Mouse (Mus musculus) heart, adult 2 months (tissue): ENCODE measurements around the gene Trim38. TPM values are rescaled to one million over a fixed set of nuclear protein-coding genes. Genes with fewer than 3 reads are reported as not detected.
"Not testable (repeated sequence)": the region's sequence is repeated elsewhere in the genome, so short reads cannot be mapped to it uniquely, and the experiment has no call there.

ENCODE experiments used
- DNase-seq, 2 experiments: peaks; one replicate each; pipeline ENCODE4 v3.0.0; 2021
- H3K27ac ChIP-seq: fragments of 200-600 bp; 2 replicates; pipeline ENCODE4 v1.8.1; 2022
- H3K27me3 ChIP-seq: fragments of 200-500 bp; 2 replicates; pipeline ENCODE4 v1.6.1; 2012; ENCODE audit warnings: mild to moderate bottlenecking, low read length, inconsistent platforms, mixed read lengths; ENCODE audit not compliant: control insufficient read depth, insufficient read depth
- H3K36me3 ChIP-seq: fragments of 200-500 bp; 2 replicates; pipeline ENCODE4 v1.6.1; 2012; ENCODE audit warnings: low read length, inconsistent platforms; ENCODE audit not compliant: control insufficient read depth, insufficient read depth
- H3K4me1 ChIP-seq: fragments of 200-500 bp; 2 replicates; pipeline ENCODE4 v1.6.1; 2011; ENCODE audit warnings: low read length; ENCODE audit not compliant: control insufficient read depth, insufficient read depth
- H3K4me3 ChIP-seq: fragments of 200-600 bp; 2 replicates; pipeline ENCODE4 v1.8.1; 2022
- H3K79me2 ChIP-seq: fragments of 200-500 bp; replicated peaks from 2 replicates; pipeline ENCODE4 v1.6.1; 2012; ENCODE audit warnings: mild to moderate bottlenecking, inconsistent platforms, low read length, moderate library complexity, mixed read lengths; ENCODE audit not compliant: control insufficient read depth, insufficient read depth
- H3K9ac ChIP-seq: fragments of 200-500 bp; 2 replicates; pipeline ENCODE4 v1.6.1; 2012; ENCODE audit warnings: low read depth, mild to moderate bottlenecking, control low read depth, inconsistent platforms, low read length, mixed read lengths
- CTCF ChIP-seq: fragments of 200-600 bp; IDR thresholded peaks from 2 replicates; pipeline ENCODE4 v1.8.1; 2022; ENCODE audit warnings: antibody characterized with exemption, mild to moderate bottlenecking, moderate library complexity
- EP300 ChIP-seq: fragments of 200-500 bp; IDR thresholded peaks from 2 replicates; pipeline ENCODE4 v1.6.1; 2011; ENCODE audit warnings: low read depth, low read length, control low read depth; ENCODE audit not compliant: insufficient read depth
- POLR2A ChIP-seq: fragments of 200-500 bp; IDR thresholded peaks from 2 replicates; pipeline ENCODE4 v1.6.1; 2011; ENCODE audit warnings: mild to moderate bottlenecking, low read depth, low read length, control low read depth; ENCODE audit not compliant: insufficient read depth
- WGBS: fragments of 180-500 bp; shearing (Covaris S2); methylation state at CpG from one replicate; pipeline ENCODE4 v1.1.7; 2018; 5-methylcytosine and 5-hydroxymethylcytosine counted together
- intact Hi-C: fragments of 180-260 bp; cut with DNase I; formaldehyde crosslinking; loops from one replicate; pipeline ENCODE4 v1.15.1; 2025
- polyA plus RNA-seq: library from polyadenylated mRNA; depleted of rRNA; stranded (reverse); fragments of >200 nt; gene quantifications from 2 replicates; pipeline ENCODE4 v1.2.3, GENCODE M21; 2012
- total RNA-seq, 2 experiments: library from RNA; stranded (reverse); gene quantifications; 2 replicates each; pipeline ENCODE4 v1.2.3; 2021

The Trim38 gene
- total and polyA plus RNA-seq, 3 experiments, result 0.08 to 0.11 TPM; not detected in 1

DNA sequence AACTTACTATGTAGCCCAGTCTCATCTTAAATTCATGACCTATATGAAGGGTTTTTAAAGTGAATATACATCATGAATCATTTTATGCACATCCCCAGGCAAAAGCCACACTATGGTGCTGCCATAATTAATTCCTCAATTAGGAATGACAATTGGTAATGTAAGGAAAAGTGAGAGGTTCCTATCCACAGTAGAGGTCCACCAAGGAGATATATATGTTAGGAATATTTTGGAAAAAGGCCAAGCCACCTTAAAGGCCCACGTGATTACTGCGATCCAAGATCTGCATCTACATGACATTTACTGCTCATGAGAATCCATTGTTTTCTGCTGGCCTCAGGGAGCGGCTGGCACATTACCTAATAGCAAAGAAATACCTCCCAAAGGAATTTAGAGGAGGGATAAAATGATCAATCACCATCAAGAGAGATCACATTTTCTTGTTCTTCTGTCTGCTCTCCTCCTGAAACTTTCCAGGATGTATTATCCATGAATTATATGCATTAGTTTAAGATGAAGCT, 10.4 kb upstream of the Trim38 start:
- no peak for DNase-seq
- H3K36me3 ChIP-seq, result peaks cover 2% of the 10 kb centered on the region
- intact Hi-C loops, result no loop called here
- WGBS, result 89% methylated on average over 3 of the region's 3 CpGs
- no peak overlapping the region for H3K4me3 ChIP-seq
- H3K27me3 ChIP-seq, result no peaks in the 10 kb centered on the region
- no peak overlapping the region for H3K27ac ChIP-seq
- H3K9ac ChIP-seq, result no peak overlapping the region
- H3K79me2 ChIP-seq, result no peaks in the 10 kb centered on the region
- H3K4me1 ChIP-seq, result peaks cover 1% of the 10 kb centered on the region
- no peak for TF ChIP-seq POLR2A
- no peak for TF ChIP-seq EP300
- no peak for TF ChIP-seq CTCF

DNA sequence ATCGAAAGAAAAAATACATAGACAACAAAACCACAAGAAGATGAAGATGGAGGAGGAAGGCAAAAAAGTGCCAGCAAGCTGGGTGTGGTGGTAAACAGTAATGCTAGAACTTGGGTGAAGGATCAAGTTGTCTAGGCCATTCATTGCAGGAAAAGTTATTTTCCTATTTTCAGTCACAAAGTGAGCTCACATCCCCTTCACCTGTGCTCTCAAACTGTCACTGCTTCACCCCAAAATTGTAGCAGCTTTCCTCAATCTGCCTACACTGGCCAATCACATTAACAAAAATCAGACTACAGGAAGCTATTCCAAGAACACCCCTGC, 9.8 kb upstream of the Trim38 start:
- H3K36me3 ChIP-seq, result peaks cover 2% of the 10 kb centered on the region
- no peak overlapping the region for H3K9ac ChIP-seq
- no peak overlapping the region for H3K27ac ChIP-seq
- H3K27me3 ChIP-seq, result no peaks in the 10 kb centered on the region
- H3K4me3 ChIP-seq, result no peak overlapping the region
- DNase-seq, result no peak
- peaks cover 1% of the 10 kb centered on the region for H3K4me1 ChIP-seq
- WGBS, result 55% methylated on average over 1 of the region's 1 CpGs
- no peak for TF ChIP-seq EP300
- TF ChIP-seq CTCF, result no peak
- no peak for TF ChIP-seq POLR2A
- no peaks in the 10 kb centered on the region for H3K79me2 ChIP-seq
- intact Hi-C loops, result loop anchor here (5.0 to 10.0 kb wide), 2 partner anchors 338 to 395 kb away; partner anchors contain the start of genes Abt1 and Zfp322a

GRCm38 (mm10) chr13:23760240-23760971, 9.3 kb upstream of the Trim38 start:
- Histone ChIP-seq H3K9ac (peak overlapping the region; percentile 67; the same call in 1 of the 2 replicates), H3K27ac (peak overlapping the region; percentile 59), H3K27me3 (no peaks in the 10 kb centered on the region), H3K36me3 (peaks cover 2% of the 10 kb centered on the region), H3K4me1 (peaks cover 1% of the 10 kb centered on the region), H3K79me2 (no peaks in the 10 kb centered on the region), H3K4me3 (peak overlapping the region; percentile 56)
- WGBS, result 5% methylated on average over 23 of the region's 27 CpGs
- no peak for TF ChIP-seq CTCF
- TF ChIP-seq EP300, result no peak
- no peak for TF ChIP-seq POLR2A
- intact Hi-C loops, result loop anchor here (5.0 to 10.0 kb wide), 2 partner anchors 338 to 396 kb away; partner anchors contain the start of genes Abt1 and Zfp322a
- no peak for DNase-seq

DNA sequence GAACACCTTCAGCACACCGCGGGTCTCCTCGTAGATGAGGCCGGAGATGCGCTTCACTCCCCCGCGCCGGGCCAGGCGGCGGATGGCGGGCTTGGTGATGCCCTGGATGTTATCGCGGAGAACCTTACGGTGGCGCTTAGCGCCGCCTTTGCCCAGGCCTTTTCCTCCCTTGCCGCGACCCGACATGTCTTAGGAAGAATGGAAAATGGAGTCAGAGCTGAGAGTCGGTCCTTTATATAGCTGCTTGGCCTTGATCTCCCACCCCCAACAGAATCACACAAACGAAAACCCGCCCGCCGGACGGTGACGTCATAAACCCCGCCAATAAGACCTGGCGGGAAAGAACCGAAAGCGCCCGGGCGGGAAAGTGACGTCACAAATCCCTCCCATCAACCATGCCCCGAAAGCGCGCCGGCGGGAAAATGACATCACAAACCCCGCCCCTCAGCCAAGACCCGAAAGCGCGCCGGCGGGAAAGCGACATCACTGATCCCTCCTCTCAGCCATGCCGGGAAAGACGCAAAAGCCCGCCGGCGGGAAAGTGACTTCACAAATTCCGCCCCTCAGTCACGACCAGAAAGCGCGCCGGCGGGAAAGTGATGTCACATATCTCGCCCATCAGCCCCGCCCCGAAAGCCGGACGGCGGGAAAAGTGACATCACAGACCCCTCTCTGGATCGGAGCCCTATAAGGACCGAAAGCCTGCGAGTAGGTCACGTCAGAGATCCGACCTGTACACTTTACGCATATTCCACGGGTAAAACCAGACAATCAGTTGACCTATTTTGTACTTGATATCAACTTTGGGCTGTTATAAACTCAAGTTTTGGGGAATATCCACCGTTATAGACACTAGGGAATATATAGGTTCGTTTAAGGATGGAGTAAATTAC, 8.5 kb upstream of the Trim38 start, which contains the start of gene Hist1h4a:
Gene Hist1h4a (minus strand): TSS at position 259 of the 893 bp plus-strand sequence.
- peaks cover 2% of the 10 kb centered on the region for H3K36me3 ChIP-seq
- no peaks in the 10 kb centered on the region for H3K27me3 ChIP-seq
- TF ChIP-seq EP300, result 0 out of 2 replicates have a peak, but pooled peaks have one; percentile 41
- peak; percentile 89 for TF ChIP-seq POLR2A
- TF ChIP-seq CTCF, result no peak
- no peaks in the 10 kb centered on the region for H3K79me2 ChIP-seq
- under 1% methylated on average over 62 of the region's 72 CpGs for WGBS
- peaks cover 1% of the 10 kb centered on the region for H3K4me1 ChIP-seq
- peak within 1 kb of the TSS; percentile 56 for H3K4me3 ChIP-seq
- H3K27ac ChIP-seq, result peak within 1 kb of the TSS; percentile 76
- intact Hi-C loops, result loop anchor here (5.0 to 10.0 kb wide), 2 partner anchors 339 to 396 kb away; partner anchors contain the start of genes Abt1 and Zfp322a
- DNase-seq, result peak; percentile 96 to 97
- peak within 1 kb of the TSS; percentile 68 for H3K9ac ChIP-seq

GRCm38 (mm10) chr13:23761871-23762821, 7.6 kb upstream of the Trim38 start, which contains the start of gene Hist1h3a:
TSS of gene Hist1h3a (minus strand) at chr13:23762386.
- peak; percentile 76 for TF ChIP-seq POLR2A
- not testable (repeated sequence) for H3K4me1 ChIP-seq, H3K36me3 ChIP-seq, H3K79me2 ChIP-seq, H3K27me3 ChIP-seq
- DNase-seq, result peak; percentile 69 to 73
- Histone ChIP-seq H3K27ac (peak within 1 kb of the TSS; percentile 76), H3K4me3 (peak within 1 kb of the TSS; percentile 66), H3K9ac (peak within 1 kb of the TSS; percentile 68)
- intact Hi-C loops, result loop anchor here (5.0 to 10.0 kb wide), 2 partner anchors 340 to 397 kb away; partner anchors contain the start of genes Abt1 and Zfp322a
- 1% methylated on average over 32 of the region's 52 CpGs for WGBS
